Mouse (Mus musculus) layer of hippocampus, postnatal 36 days (tissue): ENCODE measurements around the gene Magi2. TPM values are rescaled to one million over a fixed set of nuclear protein-coding genes. Genes with fewer than 3 reads are reported as not detected.
A peak's percentile ranks its signal among the peaks of the same experiment; 100 is the strongest.

Experiments
- DNase-seq, 2 experiments: peaks; one replicate each; pipeline ENCODE4 v3.0.0; 2022
- total RNA-seq, 2 experiments: library from RNA; stranded (reverse); gene quantifications; 2 replicates each; pipeline ENCODE4 v1.2.3; 2021

The Magi2 gene
- total RNA-seq, 2 experiments from 2014 or later, result 131 to 156 TPM

GRCm38 (mm10) chr5:20363216-20363615, 1136.4 kb downstream of the Magi2 start:
- peak in 1 of 2 experiments; percentile 18 for DNase-seq

- no peak for DNase-seq
These were observed 1146.8 kb downstream of the Magi2 start for GRCm38 (mm10) chr5:20373586-20373985.

DNA sequence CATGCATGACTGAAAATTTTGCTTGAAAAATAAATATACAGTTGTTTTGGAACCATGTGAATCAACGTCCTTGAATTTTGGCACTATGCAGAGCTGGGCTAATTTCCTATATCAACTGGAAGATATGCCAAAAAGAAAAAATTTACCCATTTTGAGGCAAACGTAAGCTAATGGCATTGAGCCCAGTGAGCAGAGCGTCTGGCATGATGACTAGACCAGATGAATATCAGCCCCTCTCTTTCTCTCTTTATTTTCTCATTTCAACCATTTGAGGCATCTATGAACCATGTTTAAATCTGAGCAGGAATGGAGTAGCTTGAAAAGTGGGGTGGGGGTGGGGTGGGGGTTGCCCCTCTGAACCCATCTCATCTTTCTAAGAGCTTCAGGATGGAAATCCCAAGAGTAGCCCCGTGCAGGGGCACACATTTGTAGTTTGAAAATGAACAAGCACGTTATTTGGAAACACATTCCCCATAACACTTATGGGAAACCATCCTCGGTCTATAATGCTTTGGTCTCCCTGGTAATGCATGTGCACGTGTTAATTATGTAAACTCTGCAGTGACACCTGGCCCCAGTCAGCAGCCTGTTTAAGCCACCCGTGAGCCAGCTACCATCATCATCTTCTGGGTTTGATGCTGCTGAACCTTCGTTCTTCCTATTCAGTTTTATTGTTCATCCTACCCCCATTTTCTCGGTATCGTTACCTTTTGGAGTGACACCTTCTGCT, 1151.4 kb downstream of the Magi2 start:
- peak; percentile 26 to 30 for DNase-seq

DNA sequence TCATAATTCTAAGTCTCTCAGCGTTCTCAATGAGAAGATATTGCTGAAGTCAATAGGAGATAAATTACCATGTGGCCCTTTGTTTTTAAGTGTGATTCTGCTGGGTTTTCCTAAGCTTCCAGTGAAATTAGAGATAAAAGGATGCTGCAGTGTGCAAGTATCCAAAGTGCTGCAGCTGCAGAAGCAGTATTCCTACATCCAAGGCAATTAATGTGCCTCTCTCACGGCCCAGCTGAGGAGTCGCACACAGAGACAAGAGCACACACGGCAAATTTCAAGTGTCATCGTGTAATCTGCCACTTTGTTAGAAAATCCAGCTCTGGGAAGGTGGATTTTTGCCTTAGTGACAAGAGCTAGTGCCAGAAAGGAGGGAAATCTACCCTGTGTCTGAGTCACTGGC, 1177.7 kb downstream of the Magi2 start:
- no peak for DNase-seq

DNA sequence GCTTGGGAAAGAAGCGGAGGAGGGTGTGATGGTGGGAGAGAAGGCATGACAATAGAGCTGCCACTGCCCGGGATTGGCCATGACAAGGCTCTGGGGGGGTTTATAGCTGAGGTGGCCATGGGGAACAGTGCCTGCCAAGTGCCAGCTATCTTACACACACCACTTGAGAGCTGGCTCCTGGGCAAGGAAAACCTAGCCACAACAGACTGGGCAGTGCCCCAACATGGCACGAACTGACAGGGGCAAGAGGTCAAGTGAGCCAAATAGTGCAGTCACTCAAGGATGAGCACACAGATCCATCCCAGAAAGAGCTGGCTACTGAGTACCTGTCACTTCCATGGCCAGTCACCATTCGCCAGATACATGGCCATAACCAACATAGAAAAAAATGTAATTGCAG, 1179.8 kb downstream of the Magi2 start:
- DNase-seq, result no peak

DNA sequence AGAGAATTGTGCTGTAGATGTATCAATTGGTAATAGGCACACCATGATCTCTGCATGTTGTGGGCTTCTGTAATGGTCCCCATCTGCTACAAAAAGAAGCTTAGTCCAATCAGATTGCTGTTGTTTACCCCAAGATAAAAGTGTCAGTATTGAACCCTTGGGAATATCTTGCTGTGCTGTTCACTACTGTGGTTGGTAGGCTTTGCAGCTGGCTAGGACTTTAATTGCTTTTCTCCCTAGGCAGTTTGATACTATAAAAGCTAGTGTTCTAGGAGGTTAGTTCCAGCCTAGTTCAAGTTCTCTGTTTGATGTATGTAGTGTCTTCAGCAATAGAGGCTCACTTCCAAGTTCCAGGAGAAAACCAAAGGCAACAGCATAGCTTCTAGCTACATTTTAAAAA, 1188.5 kb downstream of the Magi2 start:
- no peak for DNase-seq

GRCm38 (mm10) chr5:20417348-20417747, 1190.5 kb downstream of the Magi2 start:
- no peak for DNase-seq

DNA sequence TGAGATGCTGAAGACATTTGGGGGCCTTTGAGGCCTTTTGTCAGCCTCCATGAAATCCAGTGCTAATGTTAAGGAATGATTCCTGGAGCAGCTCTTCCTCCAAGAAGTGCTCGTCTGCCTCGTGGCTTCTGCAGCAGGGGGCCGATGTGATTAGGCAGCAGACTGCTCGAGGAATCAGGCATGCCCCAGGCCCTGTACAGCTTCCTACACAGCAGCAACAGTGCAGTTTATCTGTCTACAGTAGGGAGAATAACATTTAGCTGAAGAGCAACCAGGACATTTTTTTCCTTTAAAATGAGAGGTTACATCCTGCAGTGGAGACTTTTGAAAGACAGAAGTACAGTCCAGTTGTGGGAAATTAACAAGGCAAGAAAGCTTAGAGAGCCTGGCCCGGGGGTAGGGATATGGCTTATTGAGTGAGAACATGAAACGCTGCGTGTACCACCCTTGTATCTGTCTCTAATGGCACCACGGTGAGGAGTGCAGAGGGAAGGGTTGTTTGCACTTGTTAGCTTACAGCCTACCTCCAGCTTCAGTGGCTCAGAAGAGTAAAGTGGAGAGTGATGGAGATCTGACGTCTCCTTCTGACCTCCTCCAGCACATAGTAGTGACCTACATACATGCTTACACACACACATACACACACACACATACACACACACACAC, 1205.4 kb downstream of the Magi2 start:
- no peak for DNase-seq

DNA sequence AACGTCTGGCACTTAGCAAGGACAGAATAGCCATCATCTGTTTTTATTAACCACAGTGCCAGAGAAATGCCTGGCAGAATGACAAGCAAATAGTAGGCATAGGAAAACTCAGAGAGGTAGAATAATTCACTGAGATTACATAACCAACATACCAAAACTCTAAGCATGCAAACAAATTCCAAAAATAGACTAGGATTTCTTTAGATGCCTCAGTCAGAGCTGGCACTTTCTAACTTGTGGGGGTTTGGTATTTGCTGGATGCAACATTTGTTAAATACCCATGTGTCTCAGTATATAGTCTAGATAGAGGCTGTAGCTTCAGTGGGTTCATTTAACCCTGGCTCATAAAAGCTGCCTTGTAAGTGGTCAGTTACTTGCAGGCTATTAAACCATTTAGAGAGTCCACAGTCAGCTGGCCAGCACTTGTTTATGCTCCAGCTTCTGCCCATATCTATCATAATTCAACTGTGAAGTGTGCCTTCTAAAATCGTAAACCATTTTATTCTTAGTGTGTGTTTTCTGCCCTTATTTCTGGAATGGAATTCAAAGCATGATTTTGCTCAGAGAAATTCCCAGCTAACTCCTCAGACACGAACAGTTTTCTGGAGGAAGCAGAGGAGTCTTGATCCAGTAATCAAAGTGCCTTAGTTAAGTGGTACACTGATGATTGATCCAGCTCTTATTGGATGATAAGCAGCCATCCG, 1219.8 kb downstream of the Magi2 start:
- DNase-seq, result no peak

DNA sequence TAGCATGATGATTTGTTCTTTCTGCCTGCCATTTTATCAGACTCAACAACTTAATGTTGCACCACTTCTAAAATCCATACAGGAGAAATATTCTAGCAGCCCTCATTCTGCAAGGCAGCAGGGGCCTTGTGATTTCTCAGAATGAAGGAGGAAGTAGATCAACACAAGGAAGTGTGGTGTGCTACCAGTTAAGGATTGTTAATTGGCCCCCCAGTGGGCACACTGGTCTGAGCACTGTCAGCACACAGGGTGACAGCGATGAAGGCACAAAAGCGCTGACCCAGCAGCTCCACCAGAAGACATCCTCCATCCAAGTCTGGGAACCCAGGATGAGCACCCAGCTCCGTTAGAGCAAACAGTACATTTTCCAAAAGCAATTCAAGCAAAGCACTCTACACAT, 1229.3 kb downstream of the Magi2 start:
- no peak for DNase-seq

DNA sequence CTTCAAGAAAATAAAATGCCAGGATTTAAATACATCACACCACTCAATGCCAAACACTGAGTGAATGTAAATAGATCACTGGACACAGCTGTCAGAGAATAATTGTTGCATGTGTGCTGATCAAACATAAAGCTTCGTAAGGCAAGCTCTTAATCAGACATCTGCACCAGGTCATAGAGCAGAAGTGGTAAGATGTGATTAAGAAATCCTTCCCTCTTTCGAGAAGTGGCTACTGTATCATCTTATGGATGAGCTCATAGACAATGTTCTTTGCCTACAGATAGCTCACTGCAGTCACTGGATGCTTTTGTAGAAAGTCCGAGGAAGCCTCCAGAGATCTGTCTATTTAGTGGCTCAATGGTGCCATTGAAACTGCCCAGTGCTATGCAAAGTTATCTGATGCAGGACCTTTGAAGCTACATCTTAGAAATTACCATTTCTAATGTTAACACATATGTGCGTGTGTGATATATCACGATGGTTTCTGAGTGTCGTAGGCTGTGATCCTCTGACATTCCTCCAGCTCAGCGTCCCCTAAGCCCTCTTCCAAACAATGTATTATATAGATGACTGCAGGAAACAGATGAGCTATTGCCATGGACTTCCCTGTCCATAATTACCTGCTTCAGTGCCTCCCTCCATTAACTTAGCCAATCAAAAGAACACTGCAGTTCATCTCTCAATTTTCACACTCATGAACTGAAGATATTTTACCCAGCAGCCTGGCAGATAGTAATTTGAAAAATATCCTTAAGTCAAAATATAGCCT, 1231.1 kb downstream of the Magi2 start:
- DNase-seq, result no peak

DNA sequence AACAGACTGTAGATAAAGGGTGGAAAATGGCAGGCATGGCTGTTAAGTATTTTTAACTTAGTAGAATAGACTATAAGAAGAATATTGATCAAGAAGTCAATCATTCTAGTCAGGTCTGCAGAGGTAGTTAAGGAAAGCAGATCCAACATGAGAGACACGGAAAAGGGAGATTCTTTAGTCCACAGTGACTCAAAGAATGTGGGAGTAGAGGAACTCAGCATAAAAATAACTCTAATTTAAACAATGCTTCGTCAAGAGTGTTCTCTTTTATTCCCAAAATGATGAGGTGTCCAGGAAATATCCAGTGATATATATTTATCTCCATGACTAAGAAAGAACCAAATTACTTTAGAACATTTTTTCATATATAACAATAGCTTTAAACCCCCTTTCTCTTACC, 1234.9 kb downstream of the Magi2 start:
- no peak for DNase-seq

- peak; percentile 9 to 36 for DNase-seq
These were observed 1235.5 kb downstream of the Magi2 start for GRCm38 (mm10) chr5:20462376-20462775.

DNA sequence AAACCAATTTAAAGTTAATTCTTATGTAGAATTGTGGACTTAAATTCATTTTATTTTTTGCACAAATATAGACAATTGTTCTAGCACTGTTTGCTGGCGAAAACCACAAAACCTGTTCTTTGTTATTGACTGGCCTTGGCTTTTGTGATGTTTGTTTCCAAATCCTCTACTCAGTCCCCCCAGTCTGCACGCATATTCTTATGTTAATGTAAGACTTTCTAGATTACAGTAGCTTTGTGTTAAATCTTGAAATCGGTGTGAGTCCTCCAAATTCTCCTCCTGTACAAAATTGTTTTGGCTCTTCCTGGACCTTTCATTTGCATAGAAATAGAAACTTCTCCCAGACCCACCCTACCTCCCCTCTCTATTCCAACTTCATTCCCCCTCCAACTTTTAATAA, 1242.9 kb downstream of the Magi2 start:
- no peak for DNase-seq

GRCm38 (mm10) chr5:20470466-20470865, 1243.6 kb downstream of the Magi2 start:
- DNase-seq, result no peak

- no peak for DNase-seq
These were observed 1257.7 kb downstream of the Magi2 start for GRCm38 (mm10) chr5:20484505-20484904.

GRCm38 (mm10) chr5:20491911-20492310, 1265.1 kb downstream of the Magi2 start:
- DNase-seq, result no peak

GRCm38 (mm10) chr5:20492679-20493078, 1265.8 kb downstream of the Magi2 start:
- DNase-seq, result peak; percentile 36 to 41

DNA sequence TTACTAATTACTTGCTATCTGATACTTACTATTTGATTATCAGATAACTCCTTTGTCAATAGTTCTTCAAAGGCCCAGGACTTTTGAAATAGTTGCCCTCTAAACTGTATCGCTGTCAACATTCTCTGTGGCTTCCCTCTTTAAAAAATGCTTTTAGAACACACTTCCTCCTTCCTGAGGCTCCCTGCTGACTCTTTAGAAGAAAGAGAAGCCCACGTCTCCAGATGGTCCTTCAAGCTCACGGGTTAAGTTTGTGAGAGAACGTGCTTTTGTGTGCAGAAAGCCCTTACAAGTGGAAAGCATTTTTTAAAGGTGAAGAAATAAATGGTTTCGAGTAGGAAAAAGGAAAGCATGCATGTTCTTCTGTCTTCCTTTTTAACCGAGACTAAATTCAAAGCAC, 1267.2 kb downstream of the Magi2 start:
- DNase-seq, result no peak

- no peak for DNase-seq
These were observed 1270.1 kb downstream of the Magi2 start for GRCm38 (mm10) chr5:20496924-20497323.

- DNase-seq, result no peak
These were observed 1272.3 kb downstream of the Magi2 start for GRCm38 (mm10) chr5:20499031-20499600.

DNA sequence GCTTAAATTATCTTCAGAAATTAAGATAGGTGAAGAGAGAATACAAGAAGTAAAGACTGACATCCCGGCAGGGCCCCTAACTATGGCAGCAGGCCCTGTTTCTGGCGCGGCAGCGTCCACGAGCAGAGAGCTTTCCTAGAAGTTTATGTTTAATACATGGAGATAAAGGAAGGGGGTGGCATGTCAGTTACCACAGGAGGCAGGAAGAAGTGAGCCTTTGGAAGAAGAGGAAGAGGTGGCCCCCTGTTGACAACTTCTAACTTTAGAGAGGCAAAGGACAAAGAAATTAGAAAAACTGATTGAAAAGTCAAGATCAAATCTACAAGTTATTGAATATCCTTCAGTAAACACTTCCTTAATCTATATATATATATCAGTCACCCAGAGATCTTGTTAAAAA, 1281.8 kb downstream of the Magi2 start:
- no peak for DNase-seq
